Mouse (Mus musculus) heart, postnatal 0 days (tissue): Measurements from ENCODE around the gene Zfp566.

ENCODE experiments used
- CTCF ChIP-seq: IDR thresholded peaks from 2 replicates; pipeline ENCODE4 v1.5.1; 2016; ENCODE audit warnings: antibody characterized with exemption, control low read depth, low read depth
- EP300 ChIP-seq: IDR thresholded peaks from 2 replicates; pipeline ENCODE4 v1.6.1; 2016; ENCODE audit warnings: antibody characterized with exemption, low read depth

GRCm38 (mm10) chr7:30099297-30099696, 9.0 kb upstream of the Zfp566 start:
- TF ChIP-seq CTCF (no peak), EP300 (no peak)
